Mouse (Mus musculus): ENCODE measurements around the gene Npepl1.

The Npepl1 gene

DNA sequence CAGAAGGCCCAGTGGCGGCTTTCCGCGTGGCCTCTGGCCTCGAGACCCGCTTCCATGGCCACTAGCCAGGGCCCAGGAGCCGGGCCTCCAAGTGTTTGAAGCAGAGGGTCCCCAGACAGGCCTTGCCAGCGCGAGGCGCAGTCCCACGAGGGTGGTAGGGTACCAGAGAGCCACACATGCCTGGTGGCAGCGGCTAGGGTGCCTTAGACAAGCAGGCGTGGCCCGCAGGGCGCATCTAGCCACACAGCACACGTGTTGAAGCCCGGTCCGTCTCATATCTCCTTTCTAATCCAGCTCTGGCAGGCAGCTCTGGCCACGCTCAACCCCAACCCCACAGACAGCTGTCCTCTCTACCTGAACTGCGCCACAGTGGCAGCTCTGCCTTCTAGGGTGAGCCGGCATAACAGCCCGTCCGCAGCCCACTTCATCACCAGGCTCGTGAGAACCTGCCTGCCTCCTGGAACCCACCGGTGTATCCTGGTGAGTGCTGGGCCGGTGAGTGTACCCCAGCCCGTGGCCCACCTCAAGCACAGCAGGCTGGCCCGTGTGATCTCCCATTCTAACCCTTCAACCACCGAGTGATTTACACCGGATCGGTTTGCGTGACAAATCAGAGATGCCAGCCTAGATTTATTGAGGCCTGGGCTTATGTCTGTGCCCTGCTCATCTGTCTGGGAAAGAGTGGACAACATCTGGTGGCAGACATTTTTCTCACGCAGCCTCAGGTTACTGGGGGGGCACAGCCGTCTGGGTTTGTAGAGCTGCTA lies 817 bp downstream of the Npepl1 start:
- DNase-seq = peak; percentile 19 to 43

DNA sequence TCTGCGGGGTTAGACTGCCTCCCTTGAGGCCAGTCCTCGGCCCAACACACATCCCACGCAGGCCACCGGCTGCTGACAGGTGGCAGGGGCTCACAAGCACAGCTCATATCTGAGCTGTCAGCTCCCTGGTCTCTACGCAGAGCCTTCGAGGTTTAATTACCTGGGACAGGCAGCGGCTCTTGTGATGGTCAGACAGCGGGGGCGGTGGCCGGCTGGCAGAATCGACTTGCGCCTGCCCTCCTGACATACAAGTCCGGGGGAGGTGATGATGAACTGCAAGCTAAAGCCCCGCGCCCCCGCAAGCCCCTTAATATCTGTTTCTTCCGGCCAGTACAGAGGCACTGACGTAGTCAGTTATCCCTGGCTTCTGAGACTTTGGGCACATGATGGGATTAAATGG lies 2.8 kb downstream of the Npepl1 start:
- no peak for DNase-seq

DNA sequence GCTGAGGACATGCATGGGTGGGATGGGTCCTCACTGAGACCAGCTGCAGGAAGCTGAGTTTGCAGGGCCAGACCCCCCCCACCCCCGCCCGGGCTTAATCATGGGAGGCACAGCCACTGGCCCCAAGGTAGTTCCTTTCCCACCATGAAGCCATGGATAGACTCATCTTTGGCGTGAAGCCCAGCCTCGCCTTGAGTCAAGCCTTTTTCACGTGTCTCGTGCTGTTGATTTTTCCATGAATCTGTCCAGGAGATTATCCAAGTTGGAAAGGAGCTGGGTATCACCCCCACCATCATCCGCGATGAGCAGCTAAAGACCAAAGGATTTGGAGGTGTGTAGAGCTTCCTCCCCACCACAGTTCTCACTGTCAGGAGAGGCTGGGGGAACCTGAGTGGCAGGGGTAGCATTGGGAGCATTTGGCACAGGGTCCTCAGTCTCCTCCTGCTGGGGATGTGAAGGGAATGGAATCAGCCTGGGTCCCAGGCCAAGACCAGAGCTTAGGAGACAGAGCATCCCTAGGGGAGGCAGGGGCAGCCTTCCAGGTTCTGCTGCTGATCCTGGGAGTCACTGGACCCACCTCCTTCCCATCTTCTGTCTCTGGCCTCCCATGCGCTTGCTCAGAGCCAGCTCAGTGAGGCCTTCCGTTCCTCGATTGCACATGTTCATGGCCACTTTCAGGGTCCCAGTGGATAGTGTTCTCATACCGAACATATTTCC lies 4.2 kb downstream of the Npepl1 start:
- DNase-seq = no peak

DNA sequence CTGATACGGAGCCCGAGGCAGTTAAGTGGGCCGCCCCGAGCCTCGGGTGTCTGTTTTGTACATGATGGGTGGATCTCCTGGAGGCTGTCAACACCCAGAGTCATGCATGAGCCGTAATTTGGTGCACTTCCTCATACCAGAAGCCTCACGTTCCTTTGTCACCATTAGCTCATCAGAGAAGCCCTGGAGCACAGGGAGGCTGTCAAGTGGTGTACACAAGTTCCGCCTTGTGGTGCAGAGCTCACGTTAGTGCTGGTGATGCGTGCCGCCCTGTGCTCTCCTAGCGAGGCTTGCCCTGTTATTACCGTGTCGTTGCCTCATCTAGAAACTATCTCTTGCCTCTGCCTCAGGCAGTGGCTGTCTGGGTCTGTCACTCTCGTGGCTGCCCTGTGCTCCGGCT lies 6.8 kb downstream of the Npepl1 start:
- no peak for DNase-seq

DNA sequence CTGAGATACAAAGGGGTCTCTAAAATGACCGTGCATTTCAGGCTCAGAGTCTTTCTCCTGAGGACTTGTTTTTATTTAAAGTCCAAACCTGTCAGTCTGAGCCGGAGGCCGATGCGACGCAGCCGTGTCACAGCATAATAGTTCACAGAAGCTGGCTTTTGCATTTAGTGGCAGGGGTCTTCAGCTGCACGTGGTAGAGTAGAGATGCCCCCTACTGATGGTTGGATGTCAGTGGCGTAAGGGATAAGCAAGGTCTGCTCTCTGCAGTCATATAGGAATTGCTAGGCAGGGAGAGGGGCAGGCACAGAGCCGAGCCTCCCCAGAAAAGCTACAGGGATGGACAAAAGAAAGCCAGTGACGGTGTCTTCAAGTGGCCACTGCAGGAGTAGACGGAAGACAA lies 8.0 kb downstream of the Npepl1 start:
- no peak for DNase-seq

DNA sequence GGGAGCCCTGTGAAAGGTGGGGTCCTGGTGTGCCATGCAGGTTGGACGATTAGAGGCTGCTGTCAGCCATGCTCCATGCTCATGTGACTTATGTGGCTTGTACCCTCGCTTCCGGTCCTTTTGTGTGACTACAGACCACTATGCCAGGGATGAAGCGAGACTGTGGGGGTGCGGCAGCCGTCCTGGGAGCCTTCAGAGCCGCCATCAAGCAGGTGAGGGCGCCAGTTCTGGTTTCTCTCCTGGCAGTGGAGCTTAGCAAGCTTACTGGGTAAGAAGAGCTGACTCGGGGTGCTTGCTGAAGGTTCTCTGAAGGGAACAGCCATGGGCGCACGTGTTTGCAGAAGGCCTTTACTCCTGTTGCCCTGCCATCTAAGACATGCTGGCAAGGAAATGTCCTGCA lies 9.1 kb downstream of the Npepl1 start:
- DNase-seq = no peak

DNA sequence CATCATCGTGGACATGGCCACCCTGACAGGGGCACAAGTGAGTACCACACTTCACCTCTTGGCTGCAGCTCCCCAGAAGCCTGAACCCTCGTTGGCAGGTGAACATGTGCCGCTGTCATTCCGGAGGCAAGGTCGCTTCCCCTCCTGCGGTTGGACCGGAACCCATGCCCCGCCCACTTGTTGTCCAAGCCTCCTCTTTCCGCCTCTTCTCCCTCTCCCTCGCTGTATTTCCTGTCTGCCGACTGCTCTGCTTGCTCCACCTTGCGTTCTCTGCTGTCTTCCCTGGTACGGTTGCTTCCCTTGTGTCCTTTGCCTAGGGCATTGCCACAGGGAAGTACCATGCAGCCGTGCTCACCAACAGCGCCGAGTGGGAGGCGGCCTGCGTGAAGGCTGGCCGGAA lies 10.5 kb downstream of the Npepl1 start:
- no peak for DNase-seq

DNA sequence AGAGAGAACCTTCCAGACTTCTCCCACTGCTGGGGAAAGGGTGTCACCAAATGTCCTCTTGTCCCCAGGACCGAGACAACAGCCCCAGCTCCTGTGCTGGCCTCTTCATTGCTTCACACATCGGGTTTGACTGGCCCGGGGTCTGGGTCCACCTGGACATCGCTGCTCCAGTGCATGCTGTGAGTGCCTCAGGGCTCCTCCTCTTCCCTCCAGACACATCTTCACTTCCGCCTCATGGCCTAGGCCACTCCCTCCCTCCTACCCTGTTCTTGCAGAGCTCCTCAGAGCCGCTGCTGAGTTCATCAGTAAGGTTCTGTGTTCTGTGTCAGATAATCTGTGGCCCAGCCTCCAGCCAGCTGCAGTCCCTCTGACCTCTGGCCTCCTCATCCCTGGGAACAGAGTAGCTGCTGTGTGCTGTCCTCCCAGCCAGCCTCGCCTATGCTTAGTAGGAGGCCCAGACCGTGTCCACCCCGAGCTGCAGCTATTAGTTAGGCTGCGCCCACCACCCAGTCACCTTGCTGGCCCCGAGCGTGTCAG lies 11.3 kb downstream of the Npepl1 start:
- no peak for DNase-seq

DNA sequence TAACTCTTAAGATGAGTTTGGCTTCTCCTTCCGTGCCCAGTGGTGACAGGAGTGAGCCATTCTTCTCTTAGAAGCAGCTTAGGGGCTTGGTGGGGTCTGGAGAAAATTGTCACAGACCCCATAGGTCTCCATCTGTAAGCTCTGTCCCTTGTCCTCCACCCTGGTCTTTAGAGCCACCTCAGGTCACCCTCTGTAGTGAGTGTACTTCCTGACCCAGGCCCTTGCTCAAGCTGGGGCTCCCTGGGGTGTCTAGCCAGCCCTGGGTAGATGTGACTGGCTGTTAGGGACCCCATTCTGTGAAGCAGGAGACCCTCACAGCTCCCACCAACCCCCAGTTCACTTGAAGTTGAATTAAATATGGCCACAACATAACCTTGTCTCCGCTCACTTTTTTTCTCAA lies 12.2 kb downstream of the Npepl1 start:
- DNase-seq = no peak

DNA sequence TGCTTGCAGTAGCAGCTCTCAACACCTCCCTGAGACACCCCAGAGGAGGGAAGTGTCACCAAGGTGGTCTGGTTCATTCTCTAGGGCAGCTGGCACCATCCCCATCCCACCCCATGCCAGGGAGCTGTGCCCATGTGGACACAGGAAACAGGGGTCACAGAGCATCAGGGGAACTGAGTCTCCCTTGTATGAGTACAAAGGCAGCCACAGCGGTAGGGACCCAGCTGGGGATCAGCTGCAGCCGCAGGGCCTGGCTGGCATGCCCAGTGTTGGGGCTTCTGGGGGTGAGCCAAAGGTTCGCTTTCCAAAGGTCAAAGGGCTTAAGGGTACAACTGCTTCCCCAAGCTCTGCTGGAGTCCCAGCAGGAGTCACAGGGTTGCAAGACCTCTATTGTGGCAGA lies 13.6 kb downstream of the Npepl1 start:
- no peak for DNase-seq

DNA sequence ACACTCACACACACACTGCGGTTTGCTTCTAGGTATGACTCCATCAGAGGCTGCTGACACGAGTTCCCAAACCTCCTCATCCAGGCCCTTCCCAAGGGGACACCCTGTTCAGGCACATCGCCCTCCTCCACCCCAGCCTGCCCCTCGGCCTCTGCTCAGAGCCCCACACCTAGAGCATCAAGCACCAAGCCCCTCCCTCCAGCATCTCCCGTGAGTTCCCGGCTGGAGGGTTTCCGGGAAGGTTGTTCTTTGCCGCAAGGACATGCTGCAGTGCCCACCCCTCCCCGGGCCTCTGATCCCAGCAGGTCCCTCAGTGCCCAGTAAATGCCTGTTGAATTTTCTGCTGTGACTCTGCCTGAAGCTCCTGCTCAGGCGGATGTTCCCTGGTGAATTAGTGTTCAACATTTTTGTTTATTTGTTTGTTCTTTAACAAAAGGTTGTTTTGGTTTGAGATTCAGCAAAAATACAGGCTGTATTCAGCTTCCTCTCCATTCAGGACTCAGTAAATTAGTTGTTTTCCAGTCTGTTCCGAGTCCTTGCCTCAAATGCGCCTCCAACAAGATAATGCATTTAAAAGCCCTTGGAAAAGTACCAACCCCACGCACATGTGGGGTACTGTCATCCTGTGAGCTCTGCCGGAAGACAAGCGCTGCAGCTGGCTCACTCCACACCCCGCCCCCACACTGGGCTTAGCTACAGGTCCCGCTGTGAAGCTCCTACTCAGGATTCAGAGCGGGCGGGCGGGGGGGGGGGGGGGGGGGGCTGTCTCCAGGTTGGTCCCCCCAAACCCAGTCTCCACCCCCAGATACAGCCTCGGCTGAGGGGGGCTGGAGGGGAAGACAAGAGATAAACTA lies 16.6 kb downstream of the Npepl1 start:
- DNase-seq = no peak

DNA sequence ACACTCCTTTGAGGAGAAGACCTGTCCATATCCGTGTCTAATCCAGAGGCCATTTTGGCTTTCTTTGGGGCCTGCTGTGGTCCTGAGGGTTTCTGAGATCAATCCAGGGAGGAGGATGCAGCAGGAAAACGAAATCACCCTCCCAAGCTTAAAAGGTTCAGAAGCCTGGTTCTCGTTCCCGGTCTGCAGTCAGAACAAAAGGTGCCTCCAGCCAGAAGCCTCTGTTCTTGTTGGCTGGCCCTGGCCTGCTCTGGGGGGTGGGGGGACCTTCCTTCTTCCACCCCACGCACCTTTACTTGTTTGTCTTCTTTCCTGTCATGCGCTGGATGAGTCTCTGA lies 17.2 kb downstream of the Npepl1 start:
- DNase-seq = no peak

DNA sequence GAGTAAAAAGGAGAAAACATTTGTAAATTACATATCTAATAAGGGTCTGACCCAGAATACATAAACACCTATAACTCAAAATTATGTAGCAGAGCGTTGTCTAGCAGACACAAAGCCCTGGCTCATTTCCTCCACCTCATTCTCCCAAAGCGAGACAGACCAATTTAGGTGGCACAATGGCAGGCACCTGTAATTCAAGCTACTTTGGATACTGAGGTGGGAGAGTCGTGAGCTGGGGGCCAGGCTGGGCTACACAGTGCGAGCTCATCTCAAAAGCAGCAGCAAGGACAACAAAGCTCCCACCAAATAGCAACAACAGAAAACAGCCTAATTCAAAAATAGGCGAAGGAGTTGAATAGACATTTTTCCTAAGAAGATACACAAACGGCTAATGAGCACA lies 18.8 kb downstream of the Npepl1 start:
- no peak for DNase-seq

DNA sequence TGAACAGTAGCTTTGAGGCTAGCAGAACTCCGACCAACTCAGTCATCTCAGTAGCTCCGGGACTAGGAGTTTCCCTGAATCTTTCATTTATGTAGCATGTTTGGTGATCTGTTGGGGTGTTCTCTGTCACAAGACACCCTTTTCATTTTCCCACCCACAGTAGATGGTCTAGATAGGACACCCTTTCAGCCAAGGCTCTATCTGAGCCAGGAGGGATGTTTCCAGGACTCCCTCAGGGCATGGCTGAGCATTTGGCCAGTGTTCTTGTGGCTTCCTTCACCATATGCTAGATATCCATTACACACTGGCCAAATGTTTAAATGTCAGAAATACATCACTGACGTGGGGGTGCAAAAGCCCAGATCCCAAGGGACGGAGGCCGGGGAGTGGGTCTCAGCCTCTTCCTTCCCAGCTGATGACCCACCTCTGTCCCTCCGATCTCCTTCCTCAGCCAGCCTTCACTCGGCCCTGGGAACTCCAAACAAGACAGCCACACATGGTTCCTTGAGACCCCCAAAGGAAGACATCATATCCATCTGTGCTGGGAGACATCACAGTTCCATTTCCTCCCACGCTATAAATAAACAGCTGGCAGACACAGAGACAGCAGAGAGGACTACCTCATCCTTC lies 20.4 kb downstream of the Npepl1 start:
- DNase-seq = no peak

DNA sequence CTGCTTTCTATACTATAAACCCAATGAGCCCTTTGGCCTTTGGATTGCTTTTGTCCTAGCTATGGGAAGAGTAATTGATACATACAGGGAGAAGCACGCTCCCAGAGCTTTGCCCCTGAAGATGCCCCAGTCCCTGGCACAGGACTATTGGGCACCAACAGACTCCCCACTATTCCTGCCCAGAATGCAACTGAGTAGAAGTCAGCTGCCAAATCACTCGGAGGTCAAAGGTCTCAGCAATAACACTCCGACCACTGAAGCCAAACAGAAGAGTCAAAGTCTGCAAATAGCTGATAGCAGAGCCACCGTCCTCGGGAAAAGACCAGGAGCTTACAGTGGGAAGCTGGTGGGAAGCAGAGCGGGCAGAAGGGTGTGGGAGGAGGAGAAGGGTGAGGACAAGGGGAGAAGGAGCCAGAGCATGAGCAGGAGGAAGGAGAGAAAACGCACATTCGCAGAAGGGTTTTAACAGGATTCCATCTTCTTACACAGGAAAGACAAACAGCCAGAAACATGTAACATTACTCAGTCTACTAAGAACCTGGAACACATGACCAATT lies 22.3 kb downstream of the Npepl1 start:
- DNase-seq = no peak

DNA sequence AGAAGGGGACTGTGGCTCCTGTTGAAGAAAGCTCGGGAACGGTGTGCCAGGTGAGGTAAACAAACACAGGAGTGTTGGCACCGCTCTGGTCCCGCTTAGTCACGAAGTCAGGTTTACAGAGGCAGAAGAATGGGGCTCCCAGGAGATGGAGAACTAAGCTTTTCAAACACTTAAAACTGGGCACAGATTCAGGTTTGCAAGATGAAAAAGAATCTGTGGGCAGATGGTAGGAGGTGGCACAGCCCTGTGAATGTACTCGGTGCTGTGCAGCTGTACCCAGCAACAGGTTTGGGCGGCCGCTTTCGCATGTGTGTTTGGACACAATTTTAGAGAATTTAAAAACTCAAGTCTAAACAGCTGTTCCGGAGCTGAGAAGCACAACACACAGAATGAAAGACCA lies 48.9 kb downstream of the Npepl1 start:
- no peak for DNase-seq

DNA sequence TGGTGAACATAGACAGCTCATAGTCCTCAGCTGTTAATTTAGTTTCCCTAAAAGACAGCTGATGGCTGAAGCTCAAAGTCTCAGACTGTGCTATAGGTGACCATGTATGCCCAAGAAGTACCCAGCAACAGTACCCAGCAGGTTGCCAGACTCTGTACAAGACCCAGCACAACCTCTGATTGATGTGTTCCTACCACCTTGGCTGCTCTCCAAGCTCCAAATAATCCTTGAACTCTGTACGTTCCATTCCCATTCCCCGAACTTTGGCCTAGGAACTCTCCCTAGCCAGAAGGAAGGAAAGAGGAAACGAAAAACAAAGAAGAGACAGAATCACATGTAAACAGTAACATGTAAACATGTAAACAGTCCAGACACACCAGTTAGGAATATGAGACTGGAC lies 50.3 kb downstream of the Npepl1 start:
- peak; percentile 53 to 64 for DNase-seq

Measured in kidney, adult 8-10 months (tissue).